Mouse (Mus musculus): ENCODE data around the gene Dusp7.
A peak's percentile ranks its signal among the peaks of the same experiment; 100 is the strongest.

Gene Dusp7

GRCm38 (mm10) chr9:106368112-106368717 lies at the start of gene Dusp7:
TSS of gene Dusp7 (plus strand) at chr9:106368632.
- peak; percentile 60 to 61 for DNase-seq

- DNase-seq = no peak
These were observed 49.3 kb upstream of the Dusp7 start for GRCm38 (mm10) chr9:106319095-106319494.

- no peak for DNase-seq
These were observed 45.9 kb upstream of the Dusp7 start for GRCm38 (mm10) chr9:106322497-106322896.

- DNase-seq = no peak
These were observed 42.2 kb upstream of the Dusp7 start for GRCm38 (mm10) chr9:106326241-106326640.

GRCm38 (mm10) chr9:106327125-106327809 lies 41.2 kb upstream of the Dusp7 start:
- DNase-seq = no peak

- no peak for DNase-seq
These were observed 40.3 kb upstream of the Dusp7 start for GRCm38 (mm10) chr9:106328068-106328610.

- DNase-seq = no peak
These were observed 39.5 kb upstream of the Dusp7 start for GRCm38 (mm10) chr9:106328772-106329511.

- DNase-seq = no peak
These were observed 35.7 kb upstream of the Dusp7 start for GRCm38 (mm10) chr9:106332746-106333145.

GRCm38 (mm10) chr9:106337620-106338019 lies 30.8 kb upstream of the Dusp7 start:
- DNase-seq = no peak

- no peak for DNase-seq
These were observed 29.8 kb upstream of the Dusp7 start for GRCm38 (mm10) chr9:106338462-106339172.

- no peak for DNase-seq
These were observed 29.3 kb upstream of the Dusp7 start for GRCm38 (mm10) chr9:106339173-106339558.

GRCm38 (mm10) chr9:106339730-106340129 lies 28.7 kb upstream of the Dusp7 start:
- DNase-seq = no peak

GRCm38 (mm10) chr9:106340501-106341312 lies 27.7 kb upstream of the Dusp7 start:
- no peak for DNase-seq

- DNase-seq = no peak
These were observed 27.1 kb upstream of the Dusp7 start for GRCm38 (mm10) chr9:106341313-106341686.

GRCm38 (mm10) chr9:106342573-106342972 lies 25.9 kb upstream of the Dusp7 start:
- no peak for DNase-seq

GRCm38 (mm10) chr9:106345167-106345566 lies 23.3 kb upstream of the Dusp7 start:
- no peak for DNase-seq

- no peak for DNase-seq
These were observed 22.8 kb upstream of the Dusp7 start for GRCm38 (mm10) chr9:106345630-106346029.

GRCm38 (mm10) chr9:106348281-106348680 lies 20.2 kb upstream of the Dusp7 start:
- DNase-seq = no peak

- peak in 1 of 2 experiments; percentile 22 for DNase-seq
These were observed 19.4 kb upstream of the Dusp7 start for GRCm38 (mm10) chr9:106349075-106349474.

GRCm38 (mm10) chr9:106351178-106351577 lies 17.3 kb upstream of the Dusp7 start:
- DNase-seq = no peak

GRCm38 (mm10) chr9:106353779-106354178 lies 14.7 kb upstream of the Dusp7 start:
- DNase-seq = no peak

- no peak for DNase-seq
These were observed 13.6 kb upstream of the Dusp7 start for GRCm38 (mm10) chr9:106354810-106355209.

Measured in thymus, adult 18-20 months (tissue).